Mouse (Mus musculus) bone marrow macrophage, adult 2 months (primary cell): Measurements from ENCODE around the gene E130114P18Rik.

ENCODE experiments used
- CTCF ChIP-seq: IDR thresholded peaks from 2 replicates; pipeline ENCODE4 v1.5.1; 2012; ENCODE audit warnings: low read depth, mild to moderate bottlenecking, low read length, moderate library complexity
- POLR2A ChIP-seq: IDR thresholded peaks from 2 replicates; pipeline ENCODE4 v1.6.1; 2012; ENCODE audit warnings: mild to moderate bottlenecking, low read depth, low read length, borderline replicate concordance

DNA sequence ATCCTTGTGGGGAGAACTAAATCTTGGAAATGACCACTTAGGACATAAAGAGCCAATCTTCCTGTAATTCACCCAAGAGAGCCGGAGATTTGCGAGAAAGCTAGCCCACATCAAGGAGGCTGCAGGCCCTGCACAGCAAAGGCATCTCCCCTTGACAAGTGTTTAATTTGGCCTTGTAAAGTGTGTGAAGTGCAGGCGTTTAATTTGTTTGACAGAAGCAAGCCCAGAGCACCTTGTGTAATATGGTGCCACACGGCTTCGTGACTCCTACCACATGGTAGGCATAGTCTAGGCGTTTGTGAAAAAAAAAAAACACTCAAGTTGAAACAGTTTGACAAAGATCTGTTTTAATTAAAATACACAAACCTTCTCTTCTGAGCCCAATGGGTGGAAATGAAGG is 47.9 kb downstream of the E130114P18Rik start:
- TF ChIP-seq CTCF, result no peak
- TF ChIP-seq POLR2A, result no peak
